Mouse (Mus musculus) forebrain, embryonic 14.5 days (tissue): Measurements from ENCODE around the gene Fgfr1op. TPM values are rescaled to one million over a fixed set of nuclear protein-coding genes. Genes with fewer than 3 reads are reported as not detected.
"Not testable (repeated sequence)": the region's sequence is repeated elsewhere in the genome, so short reads cannot be mapped to it uniquely, and the experiment has no call there.

Source experiments
- ATAC-seq: fragments of 200-750 bp; cut with Nextera tagmentation; 2 replicates; pipeline ENCODE4 v1.8.0; 2017; ENCODE audit warnings: mild to moderate bottlenecking, moderate library complexity
- DNase-seq: peaks from one replicate; pipeline ENCODE4 v3.0.0-alpha.2; 2015; ENCODE audit warnings: low spot score
- H3K27ac ChIP-seq: fragments of 300-500 bp; sonication (generic); 2 replicates; pipeline ENCODE4 v1.5.1; 2014; ENCODE audit warnings: low read depth, mild to moderate bottlenecking, control low read depth, low read length, moderate library complexity
- H3K27me3 ChIP-seq: fragments of 300-500 bp; sonication (generic); replicated peaks from 2 replicates; pipeline ENCODE4 v1.6.1; 2014; ENCODE audit warnings: low read length, control low read depth, mixed read lengths; ENCODE audit not compliant: control insufficient read depth, insufficient read depth
- H3K36me3 ChIP-seq: fragments of 300-500 bp; sonication (generic); 2 replicates; pipeline ENCODE4 v1.6.1; 2014; ENCODE audit warnings: low read length, control low read depth; ENCODE audit not compliant: control insufficient read depth, insufficient read depth
- H3K4me1 ChIP-seq: fragments of 300-500 bp; sonication (generic); 2 replicates; pipeline ENCODE4 v1.6.1; 2014; ENCODE audit warnings: antibody characterized with exemption, low read length, control low read depth; ENCODE audit not compliant: control insufficient read depth, insufficient read depth
- H3K4me2 ChIP-seq: fragments of 300-500 bp; sonication (generic); 2 replicates; pipeline ENCODE4 v1.6.1; 2014; ENCODE audit warnings: mild to moderate bottlenecking, control low read depth, low read length
- H3K4me3 ChIP-seq: fragments of 300-500 bp; sonication (generic); 2 replicates; pipeline ENCODE4 v1.5.1; 2014; ENCODE audit warnings: low read depth, low read length, control low read depth
- H3K9ac ChIP-seq: fragments of 300-500 bp; sonication (generic); 2 replicates; pipeline ENCODE4 v1.6.1; 2014; ENCODE audit warnings: mild to moderate bottlenecking, low read length, control low read depth, moderate library complexity
- H3K9me3 ChIP-seq: fragments of 300-500 bp; sonication (generic); replicated peaks from 2 replicates; pipeline ENCODE4 v1.6.1; 2016; ENCODE audit warnings: low read length, control low read depth, mixed read lengths; ENCODE audit not compliant: control insufficient read depth
- WGBS: fragments of 180-500 bp; shearing (Covaris S2); extraction: QIAGEN DNeasy Blood & Tissue Kit; methylation state at CpG from one replicate; pipeline ENCODE4 v1.1.7; 2014; 5-methylcytosine and 5-hydroxymethylcytosine counted together
- polyA plus RNA-seq: library from polyadenylated mRNA; unstranded; fragments of >200 nt; fragmentation: Nextera tagmentation; extraction: Ambion mirVana; gene quantifications from 2 replicates; pipeline ENCODE4 v1.2.1, GENCODE M21; 2014

Fgfr1op gene
- polyA plus RNA-seq, 1 experiment from 2014 or later = 28.3 TPM

DNA sequence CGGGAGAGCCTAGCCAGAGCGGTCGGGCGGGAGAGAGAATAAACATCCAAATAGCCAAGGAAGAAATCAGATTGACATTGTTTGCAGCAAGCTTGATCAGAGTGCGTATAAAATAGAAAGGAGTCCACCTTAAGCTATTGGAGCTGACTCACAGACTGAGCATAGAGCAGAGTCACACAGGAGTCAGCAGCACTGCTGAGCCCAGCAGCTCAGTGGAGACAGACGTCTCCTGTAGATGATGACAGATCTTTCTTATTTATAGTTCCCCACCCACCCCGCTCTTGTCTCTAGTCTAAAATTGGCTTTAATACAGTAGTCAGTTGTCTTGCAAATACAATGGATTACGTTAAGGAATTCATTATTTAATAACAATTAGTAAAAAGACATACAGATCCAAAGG lies 28.4 kb downstream of the Fgfr1op start:
- no peak for ATAC-seq
- no peak for DNase-seq
- 94% methylated on average over 8 of the region's 8 CpGs for WGBS
- Histone ChIP-seq H3K9me3 (no peaks in the 10 kb centered on the region), H3K4me1 (no peaks in the 10 kb centered on the region), H3K4me3 (no peak overlapping the region), H3K36me3 (peaks cover 70% of the 10 kb centered on the region), H3K27me3 (no peaks in the 10 kb centered on the region), H3K4me2 (no peak overlapping the region), H3K27ac (no peak overlapping the region), H3K9ac (no peak overlapping the region)

GRCm38 (mm10) chr17:8195685-8196376 lies 30.5 kb downstream of the Fgfr1op start:
- Histone ChIP-seq H3K36me3 (peaks cover 49% of the 10 kb centered on the region), H3K4me2 (no peak overlapping the region), H3K27ac (no peak overlapping the region), H3K9ac (no peak overlapping the region), H3K27me3 (no peaks in the 10 kb centered on the region), H3K4me1 (no peaks in the 10 kb centered on the region), H3K9me3 (no peaks in the 10 kb centered on the region), H3K4me3 (no peak overlapping the region)
- ATAC-seq = no peak
- 93% methylated on average over 8 of the region's 8 CpGs for WGBS
- no peak for DNase-seq

DNA sequence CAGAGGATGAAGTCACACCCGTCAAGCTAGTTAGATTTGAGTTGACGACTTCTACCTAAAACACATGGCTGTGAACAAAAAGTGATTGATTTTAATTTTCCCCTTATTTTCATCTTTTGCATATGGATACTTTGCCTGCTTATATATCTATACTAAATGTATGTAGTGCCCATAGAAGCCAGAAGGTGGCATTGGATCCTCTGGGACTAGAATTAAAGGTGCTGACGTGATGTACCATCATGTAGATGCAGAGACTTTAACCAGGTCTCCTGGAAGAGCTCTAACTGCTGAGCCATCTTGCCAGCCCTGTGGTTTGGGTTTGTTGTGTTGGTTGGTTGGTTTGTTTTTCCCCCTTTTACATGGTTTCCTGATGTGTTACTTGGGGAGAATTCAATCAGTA lies 32.4 kb downstream of the Fgfr1op start:
- Histone ChIP-seq H3K27ac (no peak overlapping the region), H3K4me3 (no peak overlapping the region), H3K27me3 (no peaks in the 10 kb centered on the region), H3K36me3 (peaks cover 35% of the 10 kb centered on the region), H3K9me3 (no peaks in the 10 kb centered on the region), H3K9ac (no peak overlapping the region), H3K4me1 (no peaks in the 10 kb centered on the region), H3K4me2 (no peak overlapping the region)
- DNase-seq (peak; percentile 40), ATAC-seq (no peak)
- WGBS = 62% methylated on average over 3 of the region's 3 CpGs

- H3K36me3 ChIP-seq = peaks cover 20% of the 10 kb centered on the region
Measured at GRCm38 (mm10) chr17:8199067-8199935, 34.0 kb downstream of the Fgfr1op start.

GRCm38 (mm10) chr17:8199936-8200330 lies 34.6 kb downstream of the Fgfr1op start:
- Histone ChIP-seq H3K4me1 (no peaks in the 10 kb centered on the region), H3K4me2 (no peak overlapping the region), H3K27ac (no peak overlapping the region), H3K9ac (no peak overlapping the region), H3K27me3 (no peaks in the 10 kb centered on the region), H3K9me3 (no peaks in the 10 kb centered on the region), H3K36me3 (peaks cover 15% of the 10 kb centered on the region), H3K4me3 (no peak overlapping the region)
- 87% methylated on average over 1 of the region's 1 CpGs for WGBS
- DNase-seq = no peak
- ATAC-seq = no peak

More at GRCm38 (mm10) chr17:8199067-8199935, 34.0 kb downstream of the Fgfr1op start:
- H3K4me1 ChIP-seq = no peaks in the 10 kb centered on the region
- WGBS = 86% methylated on average over 11 of the region's 11 CpGs
- H3K4me3 ChIP-seq = no peak overlapping the region
- no peak overlapping the region for H3K27ac ChIP-seq
- DNase-seq = no peak
- H3K27me3 ChIP-seq = no peaks in the 10 kb centered on the region
- H3K9ac ChIP-seq = no peak overlapping the region
- ATAC-seq = no peak
- no peaks in the 10 kb centered on the region for H3K9me3 ChIP-seq
- no peak overlapping the region for H3K4me2 ChIP-seq

- Histone ChIP-seq H3K27me3 (no peaks in the 10 kb centered on the region), H3K4me3 (no peak overlapping the region), H3K4me2 (no peak overlapping the region), H3K9me3 (no peaks in the 10 kb centered on the region), H3K9ac (no peak overlapping the region), H3K36me3 (no peaks in the 10 kb centered on the region), H3K27ac (no peak overlapping the region), H3K4me1 (no peaks in the 10 kb centered on the region)
- 52% methylated on average over 1 of the region's 1 CpGs for WGBS
- ATAC-seq (no peak), DNase-seq (no peak)
Measured at GRCm38 (mm10) chr17:8203487-8203886, 38.2 kb downstream of the Fgfr1op start.

DNA sequence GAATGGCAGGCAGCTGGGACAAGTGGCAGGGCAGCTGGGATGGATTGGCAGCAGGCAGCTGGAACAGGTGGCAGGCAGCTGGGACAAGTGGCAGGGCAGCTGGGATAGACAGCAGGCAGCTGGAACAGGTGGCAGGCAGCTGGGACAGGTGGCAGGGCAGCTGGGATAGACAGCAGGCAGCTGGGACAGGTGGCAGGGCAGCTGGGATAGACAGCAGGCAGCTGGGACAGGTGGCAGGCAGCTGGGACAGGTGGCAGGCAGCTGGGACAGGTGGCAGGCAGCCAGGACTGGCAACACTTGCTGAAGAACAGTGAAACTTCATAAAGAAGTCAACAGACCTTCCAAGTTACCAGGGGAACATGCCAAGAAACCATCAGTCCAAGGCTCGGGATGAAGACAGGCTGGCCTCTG lies 39.9 kb downstream of the Fgfr1op start:
- 68% methylated on average over 1 of the region's 1 CpGs for WGBS
- H3K4me1 ChIP-seq, ATAC-seq, H3K9me3 ChIP-seq, H3K4me2 ChIP-seq, H3K27ac ChIP-seq, H3K4me3 ChIP-seq, H3K27me3 ChIP-seq, H3K9ac ChIP-seq, H3K36me3 ChIP-seq: not testable (repeated sequence)
- DNase-seq = peak; percentile 10

GRCm38 (mm10) chr17:8206691-8207090 lies 41.4 kb downstream of the Fgfr1op start:
- ATAC-seq (no peak), DNase-seq (no peak)
- Histone ChIP-seq H3K27ac (no peak overlapping the region), H3K4me2 (no peak overlapping the region), H3K4me1 (no peaks in the 10 kb centered on the region), H3K27me3 (no peaks in the 10 kb centered on the region), H3K36me3 (no peaks in the 10 kb centered on the region), H3K9me3 (no peaks in the 10 kb centered on the region), H3K9ac (no peak overlapping the region), H3K4me3 (no peak overlapping the region)
- WGBS = 87% methylated on average over 5 of the region's 5 CpGs

GRCm38 (mm10) chr17:8209696-8210095 lies 44.4 kb downstream of the Fgfr1op start:
- no peaks in the 10 kb centered on the region for H3K9me3 ChIP-seq
- no peak overlapping the region for H3K4me2 ChIP-seq
- no peak overlapping the region for H3K27ac ChIP-seq
- no peaks in the 10 kb centered on the region for H3K27me3 ChIP-seq
- no peak overlapping the region for H3K4me3 ChIP-seq
- H3K9ac ChIP-seq = no peak overlapping the region
- ATAC-seq = no peak
- no peak for DNase-seq
- no peaks in the 10 kb centered on the region for H3K4me1 ChIP-seq
- no peaks in the 10 kb centered on the region for H3K36me3 ChIP-seq
- 89% methylated on average over 2 of the region's 2 CpGs for WGBS
